Mouse (Mus musculus): ENCODE results near the gene Olfr781.
"Not testable (repeated sequence)": the region's sequence is repeated elsewhere in the genome, so short reads cannot be mapped to it uniquely, and the experiment has no call there.

Olfr781 gene

GRCm38 (mm10) chr10:129328554-129328953, at the start of gene Olfr781:
TSS of gene Olfr781 (plus strand) at chr10:129328854.
- no peak for DNase-seq (ENCODE audit: extremely low read depth, low read depth)

GRCm38 (mm10) chr10:129312973-129313372, 15.7 kb upstream of the Olfr781 start:
- DNase-seq (ENCODE audit: extremely low read depth, low read depth), result not testable (repeated sequence)

GRCm38 (mm10) chr10:129313521-129313920, 15.1 kb upstream of the Olfr781 start:
- DNase-seq (ENCODE audit: extremely low read depth, low read depth), result not testable (repeated sequence)

GRCm38 (mm10) chr10:129317817-129318216, 10.8 kb upstream of the Olfr781 start, which contains the start of gene Olfr780:
TSS of gene Olfr780 (plus strand) at chr10:129318117.
- no peak for DNase-seq (ENCODE audit: extremely low read depth, low read depth)

- no peak for DNase-seq (ENCODE audit: extremely low read depth, low read depth)
Measured at GRCm38 (mm10) chr10:129348550-129348949, 19.9 kb downstream of the Olfr781 start, which contains the start of gene Olfr782. TSS of gene Olfr782 (plus strand) at chr10:129348850.

GRCm38 (mm10) chr10:129352475-129352874, 23.8 kb downstream of the Olfr781 start:
- DNase-seq (ENCODE audit: extremely low read depth, low read depth), result not testable (repeated sequence)

GRCm38 (mm10) chr10:129356496-129356895, 27.8 kb downstream of the Olfr781 start:
- DNase-seq (ENCODE audit: extremely low read depth, low read depth), result not testable (repeated sequence)

GRCm38 (mm10) chr10:129357307-129357706, 28.7 kb downstream of the Olfr781 start:
- DNase-seq (ENCODE audit: extremely low read depth, low read depth), result no peak

- not testable (repeated sequence) for DNase-seq (ENCODE audit: extremely low read depth, low read depth)
Measured at GRCm38 (mm10) chr10:129374051-129374450, 45.4 kb downstream of the Olfr781 start.

All from MEL-GATA-1-ER (cell line).